Mouse (Mus musculus): ENCODE data around the gene Hist1h2ak. TPM values are rescaled to one million over a fixed set of nuclear protein-coding genes. Genes with fewer than 3 reads are reported as not detected.

Hist1h2ak gene
- total and polyA plus RNA-seq, 3 experiments: 6.2 to 1,125 (median 16.6) TPM

GRCm38 (mm10) chr13:21734010-21734905, 19.4 kb downstream of the Hist1h2ak start:
- no peaks in the 10 kb centered on the region for H3K79me2 ChIP-seq (replicated peaks; ENCODE audit: control insufficient read depth, extremely low read depth, insufficient read depth, poor library complexity, severe bottlenecking)
- in situ Hi-C loops (cut with MboI; ENCODE audit: low pct_ligation_motif_present, low pct_unique_long_range_greater_than_20kb, low sequenced_read_pairs): loop anchor here (25.0 kb wide), 1 partner anchor 1828 kb away; the partner anchor contains the start of genes Hist1h1d, Hist1h2ad, Hist1h2ae and Hist1h2bf
- TF ChIP-seq CTCF (conservative IDR thresholded peaks at IDR 0.05 in 1 of 2, IDR thresholded peaks at IDR 0.05 in 1 of 2; ENCODE audit: low read depth in 2 of 2, low read length in 2 of 2) (peak; percentile 79 to 87), RAD21 (IDR thresholded peaks at IDR 0.05; ENCODE audit: low read depth, low read length) (peak; percentile 87), SIN3A (IDR thresholded peaks at IDR 0.05; ENCODE audit: low read length) (peak; percentile 58), NELFE (IDR thresholded peaks at IDR 0.05; ENCODE audit: low read depth, low read length) (peak; percentile 45; the same call in 1 of the 2 replicates), HCFC1 (IDR thresholded peaks at IDR 0.05; ENCODE audit: low read depth, low read length) (peak; percentile 54), E2F4 (IDR thresholded peaks at IDR 0.05; ENCODE audit: insufficient replicate concordance, low read depth, low read length) (no peak), TBP (conservative IDR thresholded peaks at IDR 0.05; ENCODE audit: low read depth, low read length) (0 out of 2 replicates have a peak, but pooled peaks have one; percentile 50), BHLHE40 (IDR thresholded peaks at IDR 0.05; ENCODE audit: low read depth, low read length) (peak; percentile 41), USF1 (IDR thresholded peaks at IDR 0.05; ENCODE audit: low read depth, low read length) (no peak), IRF4 (IDR thresholded peaks at IDR 0.05; ENCODE audit: low read depth, low read length) (0 out of 2 replicates have a peak, but pooled peaks have one; percentile 30), MYC (IDR thresholded peaks at IDR 0.05; ENCODE audit: low read depth, low read length) (peak; percentile 80), USF2 (conservative IDR thresholded peaks at IDR 0.05; ENCODE audit: low read depth, low read length) (no peak), MEF2A (IDR thresholded peaks at IDR 0.05; ENCODE audit: borderline replicate concordance, low read depth, low read length) (peak; percentile 43; the same call in 1 of the 2 replicates), MAX (IDR thresholded peaks at IDR 0.05; ENCODE audit: low read length) (peak; percentile 79), SMC3 (IDR thresholded peaks at IDR 0.05; ENCODE audit: low read depth, low read length) (peak; percentile 60), TCF12 (IDR thresholded peaks at IDR 0.05; ENCODE audit: low read depth, low read length) (0 out of 2 replicates have a peak, but pooled peaks have one; percentile 15), MXI1 (IDR thresholded peaks at IDR 0.05; ENCODE audit: low read depth, low read length) (peak; percentile 69; the same call in 1 of the 2 replicates), ELF1 (IDR thresholded peaks at IDR 0.05; ENCODE audit: low read depth, low read length) (no peak)
- peak overlapping the region; percentile 12 to 32 (median 24) for H3K4me3 ChIP-seq (replicated peaks in 1 of 3; ENCODE audit: low read depth in 2 of 3, low read length in 2 of 3, poor library complexity in 1 of 3)
- H3K9ac ChIP-seq (ENCODE audit: insufficient read depth, low read depth): peak overlapping the region; percentile 69
- dilution Hi-C loops (cut with MboI; ENCODE audit: extremely low pct_ligation_motif_present, extremely low pct_unique_long_range_greater_than_20kb, low sequenced_read_pairs): no loop called here
- peak; percentile 93 for DNase-seq (ENCODE audit: extremely low read depth)
- peak overlapping the region; percentile 90 for H3K4me2 ChIP-seq (ENCODE audit: insufficient read depth, low read depth, poor library complexity, severe bottlenecking)
- H3K9me3 ChIP-seq (replicated peaks; ENCODE audit: low read length): no peaks in the 10 kb centered on the region
- H3K36me3 ChIP-seq (replicated peaks in 1 of 2; ENCODE audit: control insufficient read depth in 1 of 2, insufficient read depth in 1 of 2, low read length in 1 of 2): no peaks in the 10 kb centered on the region
- no peaks in the 10 kb centered on the region for H3K27me3 ChIP-seq (replicated peaks)
- peaks cover 7 to 26% of the 10 kb centered on the region in 2 experiments; a peak in 3 of 4 replicates for H3K4me1 ChIP-seq (ENCODE audit: control insufficient read depth in 1 of 2, insufficient read depth in 2 of 2)
- H3K27ac ChIP-seq (ENCODE audit: insufficient read depth, low read depth): peak overlapping the region; percentile 91

- Histone ChIP-seq H3K79me2 (replicated peaks; ENCODE audit: control insufficient read depth, extremely low read depth, insufficient read depth, poor library complexity, severe bottlenecking) (no peaks in the 10 kb centered on the region), H3K27ac (ENCODE audit: insufficient read depth, low read depth) (peak overlapping the region; percentile 27), H3K4me1 (ENCODE audit: control insufficient read depth in 1 of 2, insufficient read depth in 2 of 2) (peaks cover 7 to 26% of the 10 kb centered on the region in 2 experiments; a peak in 3 of 4 replicates), H3K4me2 (ENCODE audit: insufficient read depth, low read depth, poor library complexity, severe bottlenecking) (no peak overlapping the region), H3K27me3 (replicated peaks) (no peaks in the 10 kb centered on the region), H3K9me3 (replicated peaks; ENCODE audit: low read length) (no peaks in the 10 kb centered on the region), H3K36me3 (replicated peaks in 1 of 2; ENCODE audit: control insufficient read depth in 1 of 2, insufficient read depth in 1 of 2, low read length in 1 of 2) (no peaks in the 10 kb centered on the region), H3K4me3 (replicated peaks in 1 of 3; ENCODE audit: low read depth in 2 of 3, low read length in 2 of 3, poor library complexity in 1 of 3) (no peak overlapping the region), H3K9ac (ENCODE audit: insufficient read depth, low read depth) (no peak overlapping the region)
- in situ Hi-C loops (cut with MboI; ENCODE audit: low pct_ligation_motif_present, low pct_unique_long_range_greater_than_20kb, low sequenced_read_pairs): loop anchor here (25.0 kb wide), 1 partner anchor 1829 kb away; the partner anchor contains the start of genes Hist1h1d, Hist1h2ad, Hist1h2ae and Hist1h2bf
- TF ChIP-seq RAD21 (IDR thresholded peaks at IDR 0.05; ENCODE audit: low read depth, low read length) (no peak), NELFE (IDR thresholded peaks at IDR 0.05; ENCODE audit: low read depth, low read length) (no peak), TBP (conservative IDR thresholded peaks at IDR 0.05; ENCODE audit: low read depth, low read length) (no peak), CTCF (conservative IDR thresholded peaks at IDR 0.05 in 1 of 2, IDR thresholded peaks at IDR 0.05 in 1 of 2; ENCODE audit: low read depth in 2 of 2, low read length in 2 of 2) (peak in 1 of 2 experiments; percentile 44; a peak in 2 of 4 replicates), SMC3 (IDR thresholded peaks at IDR 0.05; ENCODE audit: low read depth, low read length) (no peak), USF2 (conservative IDR thresholded peaks at IDR 0.05; ENCODE audit: low read depth, low read length) (no peak)
- dilution Hi-C loops (cut with MboI; ENCODE audit: extremely low pct_ligation_motif_present, extremely low pct_unique_long_range_greater_than_20kb, low sequenced_read_pairs): no loop called here
- DNase-seq (ENCODE audit: extremely low read depth): peak; percentile 61
Observed at GRCm38 (mm10) chr13:21733466-21733865, 20.2 kb downstream of the Hist1h2ak start.

All from CH12.LX (cell line).